Mouse (Mus musculus) ES-E14 (cell line): ENCODE data around the gene Pdgfa.

Experiments
- CHD2 ChIP-seq: IDR thresholded peaks from 2 replicates; pipeline ENCODE4 v1.6.1; 2014; ENCODE audit warnings: mild to moderate bottlenecking, low read depth, low read length, inconsistent platforms
- HCFC1 ChIP-seq: IDR thresholded peaks from 2 replicates; pipeline ENCODE4 v1.6.1; 2012; ENCODE audit warnings: low read length, inconsistent platforms, borderline replicate concordance; ENCODE audit not compliant: insufficient read depth
- MAFK ChIP-seq: IDR thresholded peaks from 2 replicates; pipeline ENCODE4 v1.6.1; 2014; ENCODE audit warnings: mild to moderate bottlenecking, low read depth, low read length, inconsistent platforms; ENCODE audit not compliant: insufficient read depth
- ZC3H11A ChIP-seq: IDR thresholded peaks from 2 replicates; pipeline ENCODE4 v1.6.1; 2012; ENCODE audit warnings: low read depth, mild to moderate bottlenecking, inconsistent platforms, low read length, borderline replicate concordance

- TF ChIP-seq ZC3H11A (no peak), HCFC1 (no peak), MAFK (no peak), CHD2 (no peak)
These were observed 44.2 kb downstream of the Pdgfa start for GRCm38 (mm10) chr5:138952969-138953368.
